ENCODE assay signal across 9 mouse cellular contexts in the genomic region with DNA sequence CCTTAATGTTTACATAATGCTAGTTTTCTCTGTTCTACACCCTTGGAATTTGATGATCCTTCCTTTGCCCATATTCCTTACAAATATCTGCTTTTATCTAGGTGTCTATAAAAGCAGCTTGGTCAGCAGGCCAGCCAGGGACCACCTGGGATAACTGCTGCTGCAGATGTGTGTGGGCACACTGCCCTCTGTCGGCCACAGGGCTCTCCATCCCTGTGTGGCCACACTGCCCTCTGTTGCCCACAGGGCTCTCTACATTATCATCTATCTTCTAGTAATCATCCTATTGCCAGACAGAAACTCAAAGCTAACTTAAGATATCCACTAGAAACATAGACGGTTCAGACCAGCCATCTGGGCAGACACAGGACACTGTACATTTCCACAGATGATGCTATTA. TPM values are rescaled to one million over a fixed set of nuclear protein-coding genes. Genes with fewer than 3 reads are reported as not detected.
DNase-seq lines count a peak whose midpoint lies in the region; ATAC-seq lines count a peak whose summit lies in the region.
"Had no signal": no experiment of that assay in that cellular context is flagged by ENCODE, and none has a peak within 500 bp of the region (broad histone marks: within the 10 kb centered on the region; RNA-seq: fewer than 3 reads in every experiment).

No protein-coding gene starts in this region.

- H3K36me3 ChIP-seq in midbrain, embryonic 11.5 days (ENCODE audit: control insufficient read depth, insufficient read depth, low read length): no peaks in the 10 kb centered on the region
- H3K36me3 ChIP-seq in midbrain, embryonic 15.5 days (replicated peaks): peaks cover 44% of the 10 kb centered on the region
- peaks cover 84% of the 10 kb centered on the region for H3K36me3 ChIP-seq in hindbrain, embryonic 14.5 days (replicated peaks; ENCODE audit: control insufficient read depth, insufficient read depth)

- peak; percentile 45 for DNase-seq in CD4-positive, CD25-positive, alpha-beta regulatory T cell, adult 2 months (ENCODE audit: low read depth, low spot score)
- DNase-seq in midbrain, embryonic 11.5 days (ENCODE audit: low spot score, missing footprints): no peak
- peak; percentile 60 to 74 for DNase-seq in cerebellum, adult 18-20 months
- DNase-seq in hindbrain, embryonic 14.5 days (ENCODE audit: low spot score): peak; percentile 30
- DNase-seq in frontal cortex, postnatal 10 days (ENCODE audit: low spot score in 2 of 2): no peak

- no peak overlapping the region for H3K27ac ChIP-seq in midbrain, embryonic 11.5 days (ENCODE audit: low read depth, low read length)
- H3K27ac ChIP-seq in midbrain, embryonic 15.5 days: no peak overlapping the region
- no peak overlapping the region for H3K27ac ChIP-seq in hindbrain, embryonic 14.5 days

- H3K4me2 ChIP-seq in midbrain, embryonic 11.5 days: no peak overlapping the region
- H3K4me2 ChIP-seq in midbrain, embryonic 15.5 days: no peak overlapping the region
- H3K4me2 ChIP-seq in hindbrain, embryonic 14.5 days (replicated peaks): no peak overlapping the region

- H3K9me3 ChIP-seq in midbrain, embryonic 11.5 days (ENCODE audit: control insufficient read depth, low read length): no peaks in the 10 kb centered on the region
- H3K9me3 ChIP-seq in midbrain, embryonic 15.5 days: no peaks in the 10 kb centered on the region
- no peaks in the 10 kb centered on the region for H3K9me3 ChIP-seq in hindbrain, embryonic 14.5 days (ENCODE audit: control insufficient read depth, low read length)

- no peak overlapping the region for H3K4me3 ChIP-seq in midbrain, embryonic 11.5 days (ENCODE audit: low read depth, low read length)
- no peak overlapping the region for H3K4me3 ChIP-seq in midbrain, embryonic 15.5 days
- H3K4me3 ChIP-seq in hindbrain, embryonic 14.5 days (replicated peaks; ENCODE audit: low read length): no peak overlapping the region

- no peak for ATAC-seq in CD4-positive, CD25-positive, alpha-beta regulatory T cell, adult 4 months
- peak; percentile 30; the same call in 1 of the 2 replicates for ATAC-seq in midbrain, embryonic 11.5 days (ENCODE audit: low FRiP score)
- ATAC-seq in midbrain, embryonic 15.5 days (replicated peaks): no peak
- peak; percentile 46; the same call in 1 of the 2 replicates for ATAC-seq in hindbrain, embryonic 14.5 days (ENCODE audit: low FRiP score)
- peak; percentile 73 for ATAC-seq in megakaryocyte, adult 5-6 weeks (ENCODE audit: poor library complexity, severe bottlenecking)

- H3K9ac ChIP-seq in midbrain, embryonic 11.5 days (ENCODE audit: low read length): no peak overlapping the region
- no peak overlapping the region for H3K9ac ChIP-seq in midbrain, embryonic 15.5 days
- H3K9ac ChIP-seq in hindbrain, embryonic 14.5 days: no peak overlapping the region

- no peaks in the 10 kb centered on the region for H3K4me1 ChIP-seq in midbrain, embryonic 11.5 days (ENCODE audit: control insufficient read depth, insufficient read depth, low read length)
- no peaks in the 10 kb centered on the region for H3K4me1 ChIP-seq in midbrain, embryonic 15.5 days
- no peaks in the 10 kb centered on the region for H3K4me1 ChIP-seq in hindbrain, embryonic 14.5 days (replicated peaks; ENCODE audit: control insufficient read depth, insufficient read depth, low read length)

- 16% methylated on average over 2 of the region's 2 CpGs for WGBS in midbrain, embryonic 11.5 days
- 14% methylated on average over 2 of the region's 2 CpGs for WGBS in midbrain, embryonic 15.5 days
- WGBS in hindbrain, embryonic 14.5 days: 12% methylated on average over 2 of the region's 2 CpGs

- no peaks in the 10 kb centered on the region for H3K27me3 ChIP-seq in midbrain, embryonic 11.5 days (ENCODE audit: control insufficient read depth, insufficient read depth, low read length)
- H3K27me3 ChIP-seq in midbrain, embryonic 15.5 days (replicated peaks): no peaks in the 10 kb centered on the region
- no peaks in the 10 kb centered on the region for H3K27me3 ChIP-seq in hindbrain, embryonic 14.5 days (ENCODE audit: control insufficient read depth, insufficient read depth, low read length)

RNA-seq across cellular contexts. Expression of a gene that starts 12.4 kb away (rescaled TPM):
- polyA plus RNA-seq in CD4-positive, CD25-positive, alpha-beta regulatory T cell, adult 4 months (2017; shearing (Covaris generic)): 10 to 100 TPM; 16.0 to 18.3 TPM
- 63.8 and 68.2 TPM in 2 replicates for polyA plus RNA-seq in midbrain, embryonic 11.5 days (2014; fragmentation: Nextera tagmentation; extraction: Ambion mirVana)
- 76.4 and 79.4 TPM in 2 replicates for polyA plus RNA-seq in midbrain, embryonic 15.5 days (2015; fragmentation: Nextera tagmentation; extraction: Ambion mirVana)
- polyA plus RNA-seq in hindbrain, embryonic 14.5 days (2014; fragmentation: Nextera tagmentation; extraction: Ambion mirVana): 71.3 and 77.7 TPM in 2 replicates
- total RNA-seq in megakaryocyte, adult 5-6 weeks (2015): 23.1 and 29.7 TPM in 2 replicates
- 16.3 and 20.2 TPM in 2 replicates for total RNA-seq in megakaryocyte, adult 5-6 weeks (2017)

RNA-seq across cellular contexts. Expression of a gene that starts 39.8 kb away (rescaled TPM):
- 10 to 100 TPM; 11.7 to 21.4 TPM for polyA plus RNA-seq in CD4-positive, CD25-positive, alpha-beta regulatory T cell, adult 4 months (2017; shearing (Covaris generic))
- polyA plus RNA-seq in midbrain, embryonic 11.5 days (2014; fragmentation: Nextera tagmentation; extraction: Ambion mirVana): 5.8 and 7.5 TPM in 2 replicates
- 5.1 and 5.2 TPM in 2 replicates for polyA plus RNA-seq in midbrain, embryonic 15.5 days (2015; fragmentation: Nextera tagmentation; extraction: Ambion mirVana)
- 4.8 and 6.7 TPM in 2 replicates for polyA plus RNA-seq in hindbrain, embryonic 14.5 days (2014; fragmentation: Nextera tagmentation; extraction: Ambion mirVana)
- 8.3 and 9.6 TPM in 2 replicates for total RNA-seq in megakaryocyte, adult 5-6 weeks (2015)
- 11.7 and 12.7 TPM in 2 replicates for total RNA-seq in megakaryocyte, adult 5-6 weeks (2017)

RNA-seq across cellular contexts. Expression of a gene that starts 59.0 kb away (rescaled TPM):
- polyA plus RNA-seq in CD4-positive, CD25-positive, alpha-beta regulatory T cell, adult 4 months (2017; shearing (Covaris generic)): not detected
- polyA plus RNA-seq in midbrain, embryonic 11.5 days (2014; fragmentation: Nextera tagmentation; extraction: Ambion mirVana): 0.20 TPM in 1 of 2 replicates, not detected in the other
- polyA plus RNA-seq in midbrain, embryonic 15.5 days (2015; fragmentation: Nextera tagmentation; extraction: Ambion mirVana): 0.17 and 0.32 TPM in 2 replicates
- polyA plus RNA-seq in hindbrain, embryonic 14.5 days (2014; fragmentation: Nextera tagmentation; extraction: Ambion mirVana): 0.08 and 0.38 TPM in 2 replicates
- total RNA-seq in megakaryocyte, adult 5-6 weeks (2015): not detected in 2 replicates
- total RNA-seq in megakaryocyte, adult 5-6 weeks (2017): not detected in 2 replicates
- total RNA-seq: gastrocnemius, postnatal 36 days had no signal

Comparison
In these comparisons a context has a peak if more than half of its experiments do, and no peak if none do; other contexts are left out.
1. ATAC-seq: peak in midbrain, embryonic 11.5 days (single experiment), hindbrain, embryonic 14.5 days (single experiment) and megakaryocyte, adult 5-6 weeks (single experiment); none in CD4-positive, CD25-positive, alpha-beta regulatory T cell, adult 4 months (single experiment) and midbrain, embryonic 15.5 days (single experiment).
2. DNase-seq: peak in CD4-positive, CD25-positive, alpha-beta regulatory T cell, adult 2 months (single experiment), cerebellum, adult 18-20 months (2 of 2) and hindbrain, embryonic 14.5 days (single experiment); none in midbrain, embryonic 11.5 days (single experiment) and frontal cortex, postnatal 10 days (0 of 2).